Mouse (Mus musculus) kidney, adult 2 months (tissue): Measurements from ENCODE around the gene Fam241b. TPM values are rescaled to one million over a fixed set of nuclear protein-coding genes. Genes with fewer than 3 reads are reported as not detected.
"Not testable (repeated sequence)": the region's sequence is repeated elsewhere in the genome, so short reads cannot be mapped to it uniquely, and the experiment has no call there.

ENCODE experiments used
- DNase-seq: peaks from one replicate; pipeline ENCODE4 v3.0.0; 2021
- H3K27ac ChIP-seq: fragments of 200-500 bp; 2 replicates; pipeline ENCODE4 v1.5.1; 2012; ENCODE audit warnings: low read depth, low read length, control low read depth, inconsistent platforms; ENCODE audit not compliant: insufficient read depth
- H3K27me3 ChIP-seq: fragments of 200-500 bp; replicated peaks from 2 replicates; pipeline ENCODE4 v1.6.1; 2012; ENCODE audit warnings: mild to moderate bottlenecking, moderate library complexity, low read length, inconsistent platforms; ENCODE audit not compliant: control insufficient read depth, insufficient read depth
- H3K36me3 ChIP-seq: fragments of 200-500 bp; 2 replicates; pipeline ENCODE4 v1.6.1; 2012; ENCODE audit warnings: mild to moderate bottlenecking, moderate library complexity, low read length, inconsistent platforms; ENCODE audit not compliant: control insufficient read depth, insufficient read depth
- H3K4me1 ChIP-seq: fragments of 200-500 bp; 2 replicates; pipeline ENCODE4 v1.6.1; 2011; ENCODE audit warnings: low read length; ENCODE audit not compliant: control insufficient read depth, insufficient read depth
- H3K4me3 ChIP-seq: fragments of 200-500 bp; 2 replicates; pipeline ENCODE4 v1.5.1; 2011; ENCODE audit warnings: mild to moderate bottlenecking, low read depth, low read length, control low read depth; ENCODE audit not compliant: insufficient read depth
- CTCF ChIP-seq: fragments of 200-500 bp; conservative IDR thresholded peaks from 2 replicates; pipeline ENCODE4 v1.5.1; 2011; ENCODE audit warnings: low read depth, mild to moderate bottlenecking, control low read depth, low read length, moderate library complexity, mixed read lengths; ENCODE audit not compliant: insufficient read depth, insufficient read length
- POLR2A ChIP-seq: fragments of 200-500 bp; IDR thresholded peaks from one replicate; pipeline ENCODE4 v1.6.1; 2011; ENCODE audit warnings: low read depth, low read length, control low read depth
- WGBS: fragments of 180-500 bp; shearing (Covaris S2); methylation state at CpG from one replicate; pipeline ENCODE4 v1.1.7; 2018; 5-methylcytosine and 5-hydroxymethylcytosine counted together
- polyA plus RNA-seq: library from polyadenylated mRNA; depleted of rRNA; stranded (reverse); fragments of >200 nt; gene quantifications from 2 replicates; pipeline ENCODE4 v1.2.3, GENCODE M21; 2012

Gene Fam241b
- polyA plus RNA-seq, 1 experiment: 9.6 TPM

- no peak for DNase-seq
- WGBS: 83% methylated on average over 5 of the region's 5 CpGs
- no peaks in the 10 kb centered on the region for H3K27me3 ChIP-seq
- H3K36me3 ChIP-seq: no peaks in the 10 kb centered on the region
- TF ChIP-seq POLR2A: no peak
- no peak for TF ChIP-seq CTCF
- no peaks in the 10 kb centered on the region for H3K4me1 ChIP-seq
- H3K4me3 ChIP-seq: no peak overlapping the region
- H3K27ac ChIP-seq: no peak overlapping the region
These were observed 55.3 kb downstream of the Fam241b start for GRCm38 (mm10) chr10:62088411-62088810.

- Histone ChIP-seq H3K27ac (no peak overlapping the region), H3K4me1 (no peaks in the 10 kb centered on the region), H3K36me3 (no peaks in the 10 kb centered on the region), H3K4me3 (no peak overlapping the region), H3K27me3 (no peaks in the 10 kb centered on the region)
- DNase-seq: no peak
- WGBS: 95% methylated on average over 5 of the region's 5 CpGs
- TF ChIP-seq CTCF (no peak), POLR2A (no peak)
These were observed 56.9 kb downstream of the Fam241b start for GRCm38 (mm10) chr10:62086826-62087225.

- TF ChIP-seq POLR2A (no peak), CTCF (no peak)
- 72% methylated on average over 2 of the region's 2 CpGs for WGBS
- H3K27me3 ChIP-seq: no peaks in the 10 kb centered on the region
- H3K4me3 ChIP-seq: no peak overlapping the region
- H3K27ac ChIP-seq: no peak overlapping the region
- H3K4me1 ChIP-seq: no peaks in the 10 kb centered on the region
- H3K36me3 ChIP-seq: no peaks in the 10 kb centered on the region
- DNase-seq: no peak
These were observed 57.7 kb downstream of the Fam241b start for GRCm38 (mm10) chr10:62086044-62086443.

- 59% methylated on average over 11 of the region's 11 CpGs for WGBS
- TF ChIP-seq CTCF (no peak), POLR2A (no peak)
- no peaks in the 10 kb centered on the region for H3K4me1 ChIP-seq
- H3K27ac ChIP-seq: no peak overlapping the region
- H3K27me3 ChIP-seq: no peaks in the 10 kb centered on the region
- no peaks in the 10 kb centered on the region for H3K36me3 ChIP-seq
- no peak overlapping the region for H3K4me3 ChIP-seq
- DNase-seq: no peak
These were observed 67.2 kb downstream of the Fam241b start for GRCm38 (mm10) chr10:62076248-62077134.

- not testable (repeated sequence) for H3K36me3 ChIP-seq, H3K4me1 ChIP-seq, H3K27me3 ChIP-seq, H3K4me3 ChIP-seq, H3K27ac ChIP-seq, DNase-seq
- 89% methylated on average over 14 of the region's 14 CpGs for WGBS
These were observed 72.4 kb downstream of the Fam241b start for GRCm38 (mm10) chr10:62071346-62071745.

GRCm38 (mm10) chr10:62070636-62071035 is 73.1 kb downstream of the Fam241b start:
- peak; percentile 54 for DNase-seq
- no peaks in the 10 kb centered on the region for H3K27me3 ChIP-seq
- no peak overlapping the region for H3K27ac ChIP-seq
- H3K36me3 ChIP-seq: no peaks in the 10 kb centered on the region
- no peak for TF ChIP-seq CTCF
- no peak for TF ChIP-seq POLR2A
- H3K4me3 ChIP-seq: no peak overlapping the region
- no peaks in the 10 kb centered on the region for H3K4me1 ChIP-seq
- WGBS: 58% methylated on average over 8 of the region's 8 CpGs

- H3K4me3 ChIP-seq: no peak overlapping the region
- whole genome bisulfite sequencing: 94% methylated on average over 3 of the region's 3 CpGs
- DNase-seq: no peak
These were observed 73.8 kb downstream of the Fam241b start for GRCm38 (mm10) chr10:62069946-62070345.

More at GRCm38 (mm10) chr10:62069946-62070345, 73.8 kb downstream of the Fam241b start:
- no peak overlapping the region for H3K27ac ChIP-seq
- no peaks in the 10 kb centered on the region for H3K4me1 ChIP-seq
- H3K27me3 ChIP-seq: no peaks in the 10 kb centered on the region
- TF ChIP-seq POLR2A: no peak
- no peak for TF ChIP-seq CTCF
- no peaks in the 10 kb centered on the region for H3K36me3 ChIP-seq
